Mouse (Mus musculus) brain, embryonic 14.5 days (tissue): ENCODE measurements around the gene Nmnat2.

ENCODE experiments used
- CTCF ChIP-seq: fragments of 200-500 bp; IDR thresholded peaks from 2 replicates; pipeline ENCODE4 v1.5.1; 2012; ENCODE audit warnings: inconsistent platforms, mild to moderate bottlenecking, moderate library complexity, borderline replicate concordance; ENCODE audit not compliant: insufficient read depth, insufficient read length; ENCODE audit errors: extremely low read depth
- POLR2A ChIP-seq: fragments of 200-500 bp; IDR thresholded peaks from 2 replicates; pipeline ENCODE4 v1.6.1; 2012; ENCODE audit warnings: mild to moderate bottlenecking, inconsistent platforms, borderline replicate concordance; ENCODE audit not compliant: poor library complexity, insufficient read depth, insufficient read length, severe bottlenecking; ENCODE audit errors: extremely low read depth

GRCm38 (mm10) chr1:153107866-153108265, 153.1 kb downstream of the Nmnat2 start:
- TF ChIP-seq CTCF = no peak
- TF ChIP-seq POLR2A = no peak
